Mouse (Mus musculus) liver, adult 2 months (tissue): ENCODE results near the gene Cacnb4. TPM values are rescaled to one million over a fixed set of nuclear protein-coding genes. Genes with fewer than 3 reads are reported as not detected.
A peak's percentile ranks its signal among the peaks of the same experiment; 100 is the strongest.

Experiments
- DNase-seq: peaks from one replicate; pipeline ENCODE4 v3.0.0-alpha.2; 2011; ENCODE audit warnings: low read depth, low spot score; ENCODE audit errors: extremely low read depth
- H3K27ac ChIP-seq: fragments of 200-500 bp; replicated peaks from 2 replicates; pipeline ENCODE4 v1.5.1; 2012; ENCODE audit warnings: low read depth, mild to moderate bottlenecking, control low read depth, inconsistent platforms, low read length; ENCODE audit not compliant: insufficient read depth
- H3K27me3 ChIP-seq: fragments of 200-500 bp; 2 replicates; pipeline ENCODE4 v1.6.1; 2012; ENCODE audit warnings: mild to moderate bottlenecking, moderate library complexity, low read length, inconsistent platforms; ENCODE audit not compliant: control insufficient read depth, insufficient read depth
- H3K36me3 ChIP-seq: fragments of 200-500 bp; 2 replicates; pipeline ENCODE4 v1.6.1; 2012; ENCODE audit warnings: low read length, inconsistent platforms; ENCODE audit not compliant: control insufficient read depth, insufficient read depth
- H3K4me1 ChIP-seq: fragments of 200-500 bp; 2 replicates; pipeline ENCODE4 v1.6.1; 2011; ENCODE audit warnings: low read length; ENCODE audit not compliant: control insufficient read depth, insufficient read depth
- H3K4me3 ChIP-seq: fragments of 200-500 bp; 2 replicates; pipeline ENCODE4 v1.5.1; 2011; ENCODE audit warnings: low read depth, mild to moderate bottlenecking, control low read depth, low read length, moderate library complexity; ENCODE audit not compliant: insufficient read depth
- H3K79me2 ChIP-seq: fragments of 200-500 bp; 2 replicates; pipeline ENCODE4 v1.6.1; 2012; ENCODE audit warnings: inconsistent platforms, mild to moderate bottlenecking, low read length, moderate library complexity; ENCODE audit not compliant: control insufficient read depth, insufficient read depth
- H3K9ac ChIP-seq: fragments of 200-500 bp; 2 replicates; pipeline ENCODE4 v1.6.1; 2012; ENCODE audit warnings: low read depth, mild to moderate bottlenecking, control low read depth, inconsistent platforms, low read length
- CTCF ChIP-seq: fragments of 200-500 bp; IDR thresholded peaks from 2 replicates; pipeline ENCODE4 v1.5.1; 2011; ENCODE audit warnings: low read depth, low read length, control low read depth
- POLR2A ChIP-seq: fragments of 200-500 bp; IDR thresholded peaks from 2 replicates; pipeline ENCODE4 v1.6.1; 2011; ENCODE audit warnings: low read length, control low read depth; ENCODE audit not compliant: insufficient read depth; ENCODE audit errors: extremely low read depth
- WGBS: fragments of 180-500 bp; shearing (Covaris S2); methylation state at CpG from one replicate; pipeline ENCODE4 v1.1.7; 2018; 5-methylcytosine and 5-hydroxymethylcytosine counted together
- polyA plus RNA-seq: library from polyadenylated mRNA; depleted of rRNA; stranded (reverse); fragments of >200 nt; gene quantifications from 2 replicates; pipeline ENCODE4 v1.2.3, GENCODE M21; 2012; rRNA removed
- total RNA-seq: library from RNA; depleted of rRNA; stranded (reverse); fragments of >200 nt; gene quantifications from 2 replicates; pipeline ENCODE4 v1.2.3, GENCODE M21; 2014; rRNA removed

The Cacnb4 gene
- total RNA-seq (0.13 TPM in 1 of 2 replicates, not detected in the other), polyA plus RNA-seq (0.01 TPM in 1 of 2 replicates, not detected in the other)

GRCm38 (mm10) chr2:52676023-52676912 is at the start of gene Cacnb4:
TSS of gene Cacnb4 (minus strand) at chr2:52676831.
- Histone ChIP-seq H3K27me3 (peaks cover 7% of the 10 kb centered on the region), H3K36me3 (no peaks in the 10 kb centered on the region), H3K4me1 (peaks cover 10% of the 10 kb centered on the region), H3K79me2 (no peaks in the 10 kb centered on the region), H3K9ac (peak within 1 kb of the TSS; percentile 65), H3K27ac (no peak within 1 kb of the TSS), H3K4me3 (peak within 1 kb of the TSS; percentile 70)
- 1% methylated on average over 61 of the region's 77 CpGs for WGBS
- TF ChIP-seq POLR2A (no peak), CTCF (no peak)
- DNase-seq = no peak

- DNase-seq = peak; percentile 58
- H3K36me3 ChIP-seq = no peaks in the 10 kb centered on the region; the same call in 1 of the 2 replicates
- no peak overlapping the region for H3K27ac ChIP-seq
- WGBS = 57% methylated on average over 13 of the region's 13 CpGs
- H3K9ac ChIP-seq = no peak overlapping the region
- peaks cover 8% of the 10 kb centered on the region; the same call in 1 of the 2 replicates for H3K79me2 ChIP-seq
- TF ChIP-seq CTCF (no peak), POLR2A (no peak)
- no peak overlapping the region for H3K4me3 ChIP-seq
- no peaks in the 10 kb centered on the region for H3K27me3 ChIP-seq
- H3K4me1 ChIP-seq = peaks cover 2% of the 10 kb centered on the region; the same call in 1 of the 2 replicates
Observed at GRCm38 (mm10) chr2:52720231-52721025, 43.8 kb upstream of the Cacnb4 start.

- TF ChIP-seq CTCF = no peak
- no peak for TF ChIP-seq POLR2A
- Histone ChIP-seq H3K36me3 (peaks cover 12% of the 10 kb centered on the region), H3K27me3 (no peaks in the 10 kb centered on the region), H3K9ac (no peak overlapping the region), H3K27ac (no peak overlapping the region), H3K4me3 (no peak overlapping the region), H3K4me1 (peaks cover 2% of the 10 kb centered on the region; the same call in 1 of the 2 replicates), H3K79me2 (no peaks in the 10 kb centered on the region)
- WGBS = 94% methylated on average over 5 of the region's 5 CpGs
- DNase-seq = no peak
Observed at GRCm38 (mm10) chr2:52717076-52717475, 40.4 kb upstream of the Cacnb4 start.

DNA sequence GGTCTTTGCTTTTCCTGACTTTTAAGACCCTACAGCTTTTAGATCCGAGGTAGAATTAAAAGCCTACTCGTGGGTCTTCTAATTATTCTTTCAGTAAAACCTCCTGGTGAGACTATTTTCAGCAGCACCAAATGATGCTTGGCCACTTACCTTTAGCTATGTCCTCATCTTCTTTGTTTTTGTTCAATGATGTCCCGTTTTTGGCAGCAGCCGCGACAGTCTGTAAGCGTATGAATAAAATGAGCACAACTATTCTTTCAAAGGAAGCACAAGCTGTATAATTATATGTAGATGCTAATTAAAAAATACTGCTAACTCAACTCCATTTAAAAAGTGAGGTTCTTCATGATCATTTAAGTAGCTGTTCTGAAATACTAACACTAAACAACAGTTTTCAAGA is 38.9 kb upstream of the Cacnb4 start:
- 94% methylated on average over 6 of the region's 6 CpGs for WGBS
- TF ChIP-seq POLR2A (no peak), CTCF (no peak)
- H3K27ac ChIP-seq = no peak overlapping the region
- H3K27me3 ChIP-seq = no peaks in the 10 kb centered on the region
- DNase-seq = no peak
- H3K79me2 ChIP-seq = no peaks in the 10 kb centered on the region
- H3K36me3 ChIP-seq = peaks cover 15% of the 10 kb centered on the region
- H3K4me3 ChIP-seq = no peak overlapping the region
- no peak overlapping the region for H3K9ac ChIP-seq
- H3K4me1 ChIP-seq = no peaks in the 10 kb centered on the region; the same call in 1 of the 2 replicates

- Histone ChIP-seq H3K4me3 (no peak overlapping the region), H3K79me2 (no peaks in the 10 kb centered on the region), H3K27me3 (no peaks in the 10 kb centered on the region), H3K4me1 (no peaks in the 10 kb centered on the region), H3K36me3 (peaks cover 20% of the 10 kb centered on the region), H3K27ac (no peak overlapping the region), H3K9ac (no peak overlapping the region)
- no peak for TF ChIP-seq POLR2A
- TF ChIP-seq CTCF = no peak
- WGBS = 88% methylated on average over 4 of the region's 4 CpGs
- DNase-seq = no peak
Observed at GRCm38 (mm10) chr2:52714111-52714510, 37.5 kb upstream of the Cacnb4 start.
